Mouse (Mus musculus): ENCODE data around the gene Arpc3. TPM values are rescaled to one million over a fixed set of nuclear protein-coding genes. Genes with fewer than 3 reads are reported as not detected.

Gene Arpc3
- total RNA-seq, 2 experiments from 2014 or later, result 285 to 290 TPM

Other genes starting within 250 kb of the Arpc3 start
- 100 to 1,000 TPM; 208 to 211 TPM for gene Ppp1cc, start 233.6 kb upstream of the Arpc3 start, total RNA-seq (2021)
- gene Hvcn1, start 185.1 kb upstream of the Arpc3 start, total RNA-seq (2021), result 1 to 10 TPM; 3.2 to 3.6 TPM
- gene Tctn1, start 127.4 kb upstream of the Arpc3 start, total RNA-seq (2021), result 10 to 100 TPM; 11.8 to 12.3 TPM
- gene Pptc7, start 107.5 kb upstream of the Arpc3 start, total RNA-seq (2021), result 10 to 100 TPM; 36.5 to 42.5 TPM
- 1 to 10 TPM; 3.4 to 4.0 TPM for gene Rad9b, start 37.6 kb upstream of the Arpc3 start, total RNA-seq (2021)
- 100 to 1,000 TPM; 206 to 217 TPM for gene Vps29, start 37.5 kb upstream of the Arpc3 start, total RNA-seq (2021)
- gene Gpn3, start 20.0 kb upstream of the Arpc3 start, total RNA-seq (2021), result 10 to 100 TPM; 26.4 to 28.2 TPM
- gene Fam216a, start 19.5 kb upstream of the Arpc3 start, total RNA-seq (2021), result 10 to 100 TPM; 73.8 to 78.8 TPM
- gene Anapc7, start 29.8 kb downstream of the Arpc3 start, total RNA-seq (2021), result 10 to 100 TPM; 27.6 to 28.1 TPM
- gene Atp2a2, start 110.3 kb downstream of the Arpc3 start, total RNA-seq (2021), result 100 to 1,000 TPM; 629 to 650 TPM
- gene Ift81, start 222.6 kb downstream of the Arpc3 start, total RNA-seq (2021), result 10 to 100 TPM; 34.5 to 37.4 TPM

Measured in layer of hippocampus, postnatal 25 days (tissue).